ENCODE assay signal across 8 mouse cellular contexts in genomic region chr5:73340723-73341235, GRCm38 (mm10). TPM values are rescaled to one million over a fixed set of nuclear protein-coding genes. Genes with fewer than 3 reads are reported as not detected.
DNase-seq lines count a peak whose midpoint lies in the region; ATAC-seq and TF ChIP-seq lines count a peak whose summit lies in the region.

Gene Ociad2, minus strand, starts transcription at chr5:73341028.

- no peaks in the 10 kb centered on the region for H3K79me2 ChIP-seq in heart, adult 2 months (replicated peaks; ENCODE audit: control insufficient read depth, insufficient read depth, low read length)

- peaks cover 8 to 16% of the 10 kb centered on the region in 2 experiments for H3K4me1 ChIP-seq in heart, embryonic 14.5 days (ENCODE audit: control insufficient read depth in 2 of 2, insufficient read depth in 2 of 2, low read length in 2 of 2)
- H3K4me1 ChIP-seq in heart, adult 2 months (ENCODE audit: control insufficient read depth, insufficient read depth, low read length) = peaks cover 1% of the 10 kb centered on the region; the same call in 1 of the 2 replicates
- peaks cover 7% of the 10 kb centered on the region for H3K4me1 ChIP-seq in thymus, adult 2 months (replicated peaks; ENCODE audit: control insufficient read depth, insufficient read depth, low read length)

- no peak for TF ChIP-seq CTCF in heart, adult 2 months (IDR thresholded peaks at IDR 0.05)
- TF ChIP-seq CTCF in thymus, adult 2 months (IDR thresholded peaks at IDR 0.05; ENCODE audit: borderline replicate concordance, control insufficient read depth, extremely low read depth, insufficient read depth, low read length, poor library complexity) = no peak

- H3K4me3 ChIP-seq in heart, embryonic 14.5 days (ENCODE audit: control insufficient read depth in 1 of 2, insufficient read depth in 1 of 2, low read depth in 1 of 2, low read length in 2 of 2) = no peak within 1 kb of the TSS
- no peak within 1 kb of the TSS for H3K4me3 ChIP-seq in heart, adult 2 months
- H3K4me3 ChIP-seq in thymus, adult 2 months (ENCODE audit: control insufficient read depth, insufficient read depth, low read length) = no peak within 1 kb of the TSS

- no peaks in the 10 kb centered on the region for H3K27me3 ChIP-seq in heart, embryonic 14.5 days (ENCODE audit: control insufficient read depth, insufficient read depth, low read length)
- H3K27me3 ChIP-seq in heart, adult 2 months (ENCODE audit: control insufficient read depth, insufficient read depth, low read length) = no peaks in the 10 kb centered on the region; the same call in 1 of the 2 replicates
- no peaks in the 10 kb centered on the region for H3K27me3 ChIP-seq in thymus, adult 2 months (ENCODE audit: control insufficient read depth, insufficient read depth, low read length)

- no peak within 1 kb of the TSS for H3K27ac ChIP-seq in heart, embryonic 14.5 days (replicated peaks in 1 of 2; ENCODE audit: control insufficient read depth in 1 of 2, insufficient read depth in 1 of 2, low read depth in 2 of 2, low read length in 2 of 2)
- no peak within 1 kb of the TSS for H3K27ac ChIP-seq in heart, adult 2 months
- no peak within 1 kb of the TSS for H3K27ac ChIP-seq in thymus, adult 2 months (ENCODE audit: control insufficient read depth, insufficient read depth, low read length)

- no peak within 1 kb of the TSS for H3K4me2 ChIP-seq in heart, embryonic 14.5 days (ENCODE audit: low read length)

- H3K9ac ChIP-seq in heart, embryonic 14.5 days (ENCODE audit: low read length) = no peak within 1 kb of the TSS
- no peak within 1 kb of the TSS for H3K9ac ChIP-seq in heart, adult 2 months (ENCODE audit: low read depth, low read length)

- no peak for TF ChIP-seq EP300 in heart, adult 2 months (IDR thresholded peaks at IDR 0.05; ENCODE audit: insufficient read depth, low read depth, low read length)

- H3K36me3 ChIP-seq in heart, embryonic 14.5 days (ENCODE audit: control insufficient read depth, insufficient read depth, low read length) = no peaks in the 10 kb centered on the region
- no peaks in the 10 kb centered on the region for H3K36me3 ChIP-seq in heart, adult 2 months (ENCODE audit: control insufficient read depth, insufficient read depth, low read length)
- no peaks in the 10 kb centered on the region for H3K36me3 ChIP-seq in thymus, adult 2 months (ENCODE audit: control insufficient read depth, insufficient read depth, low read length)

- intact Hi-C loops in heart, adult 2 months (cut with DNase I) = no loop called here
- intact Hi-C loops in left cerebral cortex, postnatal 4 days (cut with DNase I) = no loop called here

- TF ChIP-seq POLR2A in heart, adult 2 months (IDR thresholded peaks at IDR 0.05; ENCODE audit: insufficient read depth, low read depth, low read length) = no peak
- TF ChIP-seq POLR2A in thymus, adult 2 months (IDR thresholded peaks at IDR 0.05; ENCODE audit: control insufficient read depth, extremely low read depth, insufficient read depth, low read length, poor library complexity) = no peak

- no peak for ATAC-seq in heart, embryonic 14.5 days (ENCODE audit: insufficient number of reproducible peaks, insufficient read depth, low FRiP score, low read depth)

- no peaks in the 10 kb centered on the region for H3K9me3 ChIP-seq in heart, embryonic 14.5 days (ENCODE audit: control insufficient read depth, low read length)

- DNase-seq in heart, adult 2 months = no peak
- DNase-seq in adrenal gland, adult 8-10 months = no peak
- DNase-seq in gastrocnemius, postnatal 10 days = no peak
- DNase-seq in left cerebral cortex, postnatal 4 days = no peak
- DNase-seq in T-cell, adult 2 months (ENCODE audit: low spot score) = no peak
- DNase-seq in thymus, adult 2 months = no peak
- no peak for DNase-seq in thymus, postnatal 14 days

- 82% methylated on average over 8 of the region's 8 CpGs for WGBS in heart, embryonic 14.5 days
- 83% methylated on average over 8 of the region's 8 CpGs for WGBS in heart, adult 2 months
- WGBS in thymus, adult 2 months = 89% methylated on average over 8 of the region's 8 CpGs

RNA-seq across cellular contexts. Expression of gene Ociad2, which starts in this region (rescaled TPM):
- 21.1 and 22.2 TPM in 2 replicates for polyA plus RNA-seq in heart, embryonic 14.5 days (2014; fragmentation: Nextera tagmentation; extraction: Ambion mirVana)
- 10 to 100 TPM in 1 of 2 experiments, 1 to 10 TPM in 1; 9.0 to 10.5 TPM for total RNA-seq in heart, adult 2 months (2021)
- 1.6 and 4.8 TPM in 2 replicates for polyA plus RNA-seq in heart, adult 2 months (2012; rRNA removed)
- total RNA-seq in adrenal gland, adult 8-10 months (2022) = 10 to 100 TPM; 25.6 to 40.4 (median 38.7) TPM
- total RNA-seq in gastrocnemius, postnatal 10 days (2021) = 10 to 100 TPM; 33.0 to 36.0 TPM
- total RNA-seq in left cerebral cortex, postnatal 4 days (2021) = 10 to 100 TPM; 26.0 to 30.7 TPM
- 2.6 and 3.1 TPM in 2 replicates for polyA plus RNA-seq in thymus, adult 2 months (2012; rRNA removed)
